Mouse (Mus musculus): ENCODE measurements around the gene Cdan1. TPM values are rescaled to one million over a fixed set of nuclear protein-coding genes. Genes with fewer than 3 reads are reported as not detected.

Cdan1 gene
- total and polyA plus RNA-seq, 3 experiments: 5.8 to 13.8 (median 10.1) TPM

GRCm38 (mm10) chr2:120853151-120853550 is 3.2 kb upstream of the Cdan1 start:
- H3K4me1 ChIP-seq (ENCODE audit: control insufficient read depth in 1 of 2, insufficient read depth in 2 of 2): peaks cover 5 to 22% of the 10 kb centered on the region in 2 experiments; a peak in 3 of 4 replicates
- H3K36me3 ChIP-seq (replicated peaks in 1 of 2; ENCODE audit: control insufficient read depth in 1 of 2, insufficient read depth in 1 of 2, low read length in 1 of 2): no peaks in the 10 kb centered on the region

GRCm38 (mm10) chr2:120852626-120853025 is 2.7 kb upstream of the Cdan1 start:
- Histone ChIP-seq H3K9me3 (replicated peaks; ENCODE audit: low read length) (no peaks in the 10 kb centered on the region), H3K27me3 (replicated peaks) (peaks cover 10% of the 10 kb centered on the region), H3K4me3 (replicated peaks in 1 of 3; ENCODE audit: low read depth in 2 of 3, low read length in 2 of 3, poor library complexity in 1 of 3) (no peak overlapping the region), H3K79me2 (replicated peaks; ENCODE audit: control insufficient read depth, extremely low read depth, insufficient read depth, poor library complexity, severe bottlenecking) (no peaks in the 10 kb centered on the region), H3K36me3 (replicated peaks in 1 of 2; ENCODE audit: control insufficient read depth in 1 of 2, insufficient read depth in 1 of 2, low read length in 1 of 2) (no peaks in the 10 kb centered on the region), H3K27ac (ENCODE audit: insufficient read depth, low read depth) (no peak overlapping the region), H3K4me2 (ENCODE audit: insufficient read depth, low read depth, poor library complexity, severe bottlenecking) (no peak overlapping the region), H3K4me1 (ENCODE audit: control insufficient read depth in 1 of 2, insufficient read depth in 2 of 2) (peaks cover 5 to 22% of the 10 kb centered on the region in 2 experiments; a peak in 3 of 4 replicates), H3K9ac (ENCODE audit: insufficient read depth, low read depth) (no peak overlapping the region)
- TF ChIP-seq UBTF (IDR thresholded peaks at IDR 0.05; ENCODE audit: low read depth, low read length) (no peak), E2F4 (IDR thresholded peaks at IDR 0.05; ENCODE audit: insufficient replicate concordance, low read depth, low read length) (no peak), MAZ (IDR thresholded peaks at IDR 0.05; ENCODE audit: low read depth, low read length) (no peak), IRF4 (IDR thresholded peaks at IDR 0.05; ENCODE audit: low read depth, low read length) (no peak), POLR2AphosphoS2 (IDR thresholded peaks at IDR 0.05; ENCODE audit: low read depth, low read length) (no peak), KAT2A (IDR thresholded peaks at IDR 0.05; ENCODE audit: insufficient replicate concordance, low read length) (no peak)
- dilution Hi-C loops (cut with MboI; ENCODE audit: extremely low pct_ligation_motif_present, extremely low pct_unique_long_range_greater_than_20kb, low sequenced_read_pairs): no loop called here
- no peak for DNase-seq (ENCODE audit: extremely low read depth)
- in situ Hi-C loops (cut with MboI; ENCODE audit: low pct_ligation_motif_present, low pct_unique_long_range_greater_than_20kb, low sequenced_read_pairs): no loop called here

More at GRCm38 (mm10) chr2:120853151-120853550, 3.2 kb upstream of the Cdan1 start:
- Histone ChIP-seq H3K27ac (ENCODE audit: insufficient read depth, low read depth) (no peak overlapping the region), H3K9me3 (replicated peaks; ENCODE audit: low read length) (no peaks in the 10 kb centered on the region), H3K79me2 (replicated peaks; ENCODE audit: control insufficient read depth, extremely low read depth, insufficient read depth, poor library complexity, severe bottlenecking) (no peaks in the 10 kb centered on the region), H3K27me3 (replicated peaks) (peaks cover 10% of the 10 kb centered on the region), H3K4me2 (ENCODE audit: insufficient read depth, low read depth, poor library complexity, severe bottlenecking) (no peak overlapping the region), H3K4me3 (replicated peaks in 1 of 3; ENCODE audit: low read depth in 2 of 3, low read length in 2 of 3, poor library complexity in 1 of 3) (no peak overlapping the region), H3K9ac (ENCODE audit: insufficient read depth, low read depth) (no peak overlapping the region)
- no peak for DNase-seq (ENCODE audit: extremely low read depth)
- TF ChIP-seq POLR2AphosphoS2 (IDR thresholded peaks at IDR 0.05; ENCODE audit: low read depth, low read length) (no peak), SIN3A (IDR thresholded peaks at IDR 0.05; ENCODE audit: low read length) (no peak), TCF12 (IDR thresholded peaks at IDR 0.05; ENCODE audit: low read depth, low read length) (no peak), MEF2A (IDR thresholded peaks at IDR 0.05; ENCODE audit: borderline replicate concordance, low read depth, low read length) (no peak), MAX (IDR thresholded peaks at IDR 0.05; ENCODE audit: low read length) (no peak), IRF4 (IDR thresholded peaks at IDR 0.05; ENCODE audit: low read depth, low read length) (no peak), PAX5 (IDR thresholded peaks at IDR 0.05; ENCODE audit: low read length) (no peak), JUN (IDR thresholded peaks at IDR 0.05; ENCODE audit: insufficient read depth, low read depth, low read length) (no peak), NELFE (IDR thresholded peaks at IDR 0.05; ENCODE audit: low read depth, low read length) (no peak), E2F4 (IDR thresholded peaks at IDR 0.05; ENCODE audit: insufficient replicate concordance, low read depth, low read length) (no peak), SMC3 (IDR thresholded peaks at IDR 0.05; ENCODE audit: low read depth, low read length) (no peak), MXI1 (IDR thresholded peaks at IDR 0.05; ENCODE audit: low read depth, low read length) (no peak), BHLHE40 (IDR thresholded peaks at IDR 0.05; ENCODE audit: low read depth, low read length) (no peak), ELF1 (IDR thresholded peaks at IDR 0.05; ENCODE audit: low read depth, low read length) (no peak), ZKSCAN1 (IDR thresholded peaks at IDR 0.05; ENCODE audit: borderline replicate concordance, low read depth, low read length) (no peak)
- dilution Hi-C loops (cut with MboI; ENCODE audit: extremely low pct_ligation_motif_present, extremely low pct_unique_long_range_greater_than_20kb, low sequenced_read_pairs) (no loop called here), in situ Hi-C loops (cut with MboI; ENCODE audit: low pct_ligation_motif_present, low pct_unique_long_range_greater_than_20kb, low sequenced_read_pairs) (no loop called here)
